Mouse (Mus musculus): Measurements from ENCODE around the gene Nat8f2. TPM values are rescaled to one million over a fixed set of nuclear protein-coding genes. Genes with fewer than 3 reads are reported as not detected.

Gene Nat8f2
- polyA plus RNA-seq (2014; fragmentation: Illumina TruSeq; extraction: RNeasy Lipid Tissue Mini Kit (QIAGEN cat#74804); ENCODE audit: insufficient read depth, low read depth, low replicate concordance), result not detected

GRCm38 (mm10) chr6:85869006-85869405, at the start of gene Nat8f2:
TSS of gene Nat8f2 (minus strand) at chr6:85869158.

GRCm38 (mm10) chr6:85915539-85916513, 46.9 kb upstream of the Nat8f2 start, which contains the start of gene Nat8f1:
TSS of gene Nat8f1 (minus strand) at chr6:85915687.

GRCm38 (mm10) chr6:85911587-85911986, 42.6 kb upstream of the Nat8f2 start, which contains the start of gene Tprkb:
TSS of gene Tprkb (plus strand) at chr6:85911865.

GRCm38 (mm10) chr6:85904642-85905061, 35.7 kb upstream of the Nat8f2 start, which contains the start of gene Nat8f4:
TSS of gene Nat8f4 (minus strand) at chr6:85904884.

GRCm38 (mm10) chr6:85831796-85832321, 37.1 kb downstream of the Nat8f2 start, which contains the start of gene Nat8:
TSS of gene Nat8 (minus strand) at chr6:85832082.

GRCm38 (mm10) chr6:85820837-85821236, 48.1 kb downstream of the Nat8f2 start, which contains the start of the genes Nat8f6 and Nat8f5:
TSS of gene Nat8f6 (minus strand) at chr6:85820954.
TSS of gene Nat8f5 (minus strand) at chr6:85820972.

Other genes starting within 250 kb of the Nat8f2 start
- 1.3 TPM for gene Nat8f7, start 156.0 kb downstream of the Nat8f2 start, polyA plus RNA-seq (2014; fragmentation: Illumina TruSeq; extraction: RNeasy Lipid Tissue Mini Kit (QIAGEN cat#74804); ENCODE audit: insufficient read depth, low read depth, low replicate concordance)
- gene Nat8f3, start 103.4 kb downstream of the Nat8f2 start, polyA plus RNA-seq (2014; fragmentation: Illumina TruSeq; extraction: RNeasy Lipid Tissue Mini Kit (QIAGEN cat#74804); ENCODE audit: insufficient read depth, low read depth, low replicate concordance), result 7.2 TPM
- not detected for gene Nat8f6, start 48.2 kb downstream of the Nat8f2 start, polyA plus RNA-seq (2014; fragmentation: Illumina TruSeq; extraction: RNeasy Lipid Tissue Mini Kit (QIAGEN cat#74804); ENCODE audit: insufficient read depth, low read depth, low replicate concordance)
- gene Nat8f5, start 48.2 kb downstream of the Nat8f2 start, polyA plus RNA-seq (2014; fragmentation: Illumina TruSeq; extraction: RNeasy Lipid Tissue Mini Kit (QIAGEN cat#74804); ENCODE audit: insufficient read depth, low read depth, low replicate concordance), result not detected
- gene Nat8, start 37.1 kb downstream of the Nat8f2 start, polyA plus RNA-seq (2014; fragmentation: Illumina TruSeq; extraction: RNeasy Lipid Tissue Mini Kit (QIAGEN cat#74804); ENCODE audit: insufficient read depth, low read depth, low replicate concordance), result 0.22 TPM
- 1.9 TPM for gene Nat8f4, start 35.7 kb upstream of the Nat8f2 start, polyA plus RNA-seq (2014; fragmentation: Illumina TruSeq; extraction: RNeasy Lipid Tissue Mini Kit (QIAGEN cat#74804); ENCODE audit: insufficient read depth, low read depth, low replicate concordance)
- 17.3 TPM for gene Tprkb, start 42.7 kb upstream of the Nat8f2 start, polyA plus RNA-seq (2014; fragmentation: Illumina TruSeq; extraction: RNeasy Lipid Tissue Mini Kit (QIAGEN cat#74804); ENCODE audit: insufficient read depth, low read depth, low replicate concordance)
- 5.5 TPM for gene Nat8f1, start 46.5 kb upstream of the Nat8f2 start, polyA plus RNA-seq (2014; fragmentation: Illumina TruSeq; extraction: RNeasy Lipid Tissue Mini Kit (QIAGEN cat#74804); ENCODE audit: insufficient read depth, low read depth, low replicate concordance)
- gene Dusp11, start 92.5 kb upstream of the Nat8f2 start, polyA plus RNA-seq (2014; fragmentation: Illumina TruSeq; extraction: RNeasy Lipid Tissue Mini Kit (QIAGEN cat#74804); ENCODE audit: insufficient read depth, low read depth, low replicate concordance), result 28.5 TPM
- not detected for gene Figla, start 147.0 kb upstream of the Nat8f2 start, polyA plus RNA-seq (2014; fragmentation: Illumina TruSeq; extraction: RNeasy Lipid Tissue Mini Kit (QIAGEN cat#74804); ENCODE audit: insufficient read depth, low read depth, low replicate concordance)
- not detected for gene Add2, start 159.5 kb upstream of the Nat8f2 start, polyA plus RNA-seq (2014; fragmentation: Illumina TruSeq; extraction: RNeasy Lipid Tissue Mini Kit (QIAGEN cat#74804); ENCODE audit: insufficient read depth, low read depth, low replicate concordance)